Mouse (Mus musculus) layer of hippocampus, adult 2 months (tissue): ENCODE measurements around the gene Usp28. TPM values are rescaled to one million over a fixed set of nuclear protein-coding genes. Genes with fewer than 3 reads are reported as not detected.

Source experiments
- DNase-seq, 2 experiments: peaks; one replicate each; pipeline ENCODE4 v3.0.0; 2022; ENCODE audit warnings: low spot score in 2 of 2
- H3K27ac ChIP-seq: fragments of 200-600 bp; 2 replicates; pipeline ENCODE4 v1.8.1; 2022
- H3K4me3 ChIP-seq: fragments of 200-600 bp; 2 replicates; pipeline ENCODE4 v1.8.1; 2022; ENCODE audit warnings: mild to moderate bottlenecking
- CTCF ChIP-seq: fragments of 200-600 bp; conservative IDR thresholded peaks from 2 replicates; pipeline ENCODE4 v1.8.1; 2022; ENCODE audit warnings: antibody characterized with exemption, mild to moderate bottlenecking, moderate library complexity
- total RNA-seq, 2 experiments: library from RNA; stranded (reverse); gene quantifications; 2 replicates each; pipeline ENCODE4 v1.2.3; 2021

The Usp28 gene
- total RNA-seq, 2 experiments from 2014 or later, result 33.7 to 34.5 TPM

- DNase-seq, result no peak
- no peak overlapping the region for H3K27ac ChIP-seq
- TF ChIP-seq CTCF, result no peak
- no peak overlapping the region for H3K4me3 ChIP-seq
These were observed 68.9 kb downstream of the Usp28 start for GRCm38 (mm10) chr9:49054028-49054427.

GRCm38 (mm10) chr9:49055333-49056205 lies 70.4 kb downstream of the Usp28 start, which contains the start of gene Zw10:
TSS of gene Zw10 (plus strand) at chr9:49055613.
- peak within 1 kb of the TSS; percentile 89 for H3K27ac ChIP-seq
- peak; percentile 95 to 96 for DNase-seq
- peak within 1 kb of the TSS; percentile 87 for H3K4me3 ChIP-seq
- TF ChIP-seq CTCF, result 0 out of 2 replicates have a peak, but pooled peaks have one; percentile 5

- Histone ChIP-seq H3K27ac (no peak overlapping the region), H3K4me3 (no peak overlapping the region)
- TF ChIP-seq CTCF, result no peak
- DNase-seq, result no peak
These were observed 91.7 kb downstream of the Usp28 start for GRCm38 (mm10) chr9:49076847-49077246.

GRCm38 (mm10) chr9:49081107-49081506 lies 95.9 kb downstream of the Usp28 start, which contains the start of gene Tmprss5:
TSS of gene Tmprss5 (plus strand) at chr9:49081260.
- DNase-seq, result peak in 1 of 2 experiments; percentile 42
- Histone ChIP-seq H3K4me3 (no peak within 1 kb of the TSS), H3K27ac (no peak within 1 kb of the TSS)
- no peak for TF ChIP-seq CTCF

- H3K27ac ChIP-seq, result no peak overlapping the region
- TF ChIP-seq CTCF, result peak; percentile 93
- DNase-seq, result peak; percentile 70 to 83
- no peak overlapping the region for H3K4me3 ChIP-seq
These were observed 96.4 kb downstream of the Usp28 start for GRCm38 (mm10) chr9:49081561-49081960.

- TF ChIP-seq CTCF, result no peak
- Histone ChIP-seq H3K4me3 (no peak overlapping the region), H3K27ac (no peak overlapping the region)
- DNase-seq, result no peak
These were observed 102.1 kb downstream of the Usp28 start for GRCm38 (mm10) chr9:49087317-49087716.

Other genes starting within 250 kb of the Usp28 start
- gene Zbtb16, start 149.2 kb upstream of the Usp28 start, total RNA-seq, result 100 to 1,000 TPM; 143 to 149 TPM
- gene Htr3a, start 74.3 kb upstream of the Usp28 start, total RNA-seq, result 10 to 100 TPM; 12.8 to 14.0 TPM
- gene Htr3b, start 20.4 kb upstream of the Usp28 start, total RNA-seq, result not detected
- gene Zw10, start 70.2 kb downstream of the Usp28 start, total RNA-seq, result 10 to 100 TPM; 17.3 to 17.9 TPM
- 1 to 10 TPM in 1 of 2 experiments, under 1 TPM in 1; 0.66 to 1.2 TPM for gene Tmprss5, start 95.9 kb downstream of the Usp28 start, total RNA-seq